Mouse (Mus musculus) adrenal gland, postnatal 10 days (tissue): ENCODE measurements around the gene Nuf2. TPM values are rescaled to one million over a fixed set of nuclear protein-coding genes. Genes with fewer than 3 reads are reported as not detected.

Experiments used
- DNase-seq: peaks from one replicate; pipeline ENCODE4 v3.0.0; 2021; ENCODE audit warnings: mixed read lengths
- total RNA-seq, 2 experiments: library from RNA; stranded (reverse); gene quantifications; 2 replicates each; pipeline ENCODE4 v1.2.3; 2021

Gene Nuf2
- total RNA-seq, 2 experiments from 2014 or later, result 12.4 to 13.4 TPM

DNA sequence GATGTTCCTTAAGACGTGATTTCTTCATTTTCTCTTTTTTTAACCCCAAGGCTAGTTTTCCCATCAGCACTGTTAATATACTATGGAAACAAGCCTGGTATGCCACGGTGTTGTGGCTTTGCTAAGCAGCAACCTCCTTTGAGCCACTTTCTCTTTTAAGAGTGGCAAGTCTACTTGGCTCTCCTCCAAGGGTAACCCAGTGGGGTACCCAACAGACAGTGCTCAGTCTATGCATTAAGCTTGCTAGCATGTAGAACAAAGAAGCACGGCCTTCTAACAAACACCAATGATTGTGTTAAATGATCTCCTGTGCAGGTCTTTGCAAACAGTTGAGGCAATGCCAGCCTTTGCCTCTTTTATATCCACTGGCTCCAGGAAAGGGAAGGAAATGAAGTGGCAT lies 60.1 kb downstream of the Nuf2 start:
- no peak for DNase-seq

DNA sequence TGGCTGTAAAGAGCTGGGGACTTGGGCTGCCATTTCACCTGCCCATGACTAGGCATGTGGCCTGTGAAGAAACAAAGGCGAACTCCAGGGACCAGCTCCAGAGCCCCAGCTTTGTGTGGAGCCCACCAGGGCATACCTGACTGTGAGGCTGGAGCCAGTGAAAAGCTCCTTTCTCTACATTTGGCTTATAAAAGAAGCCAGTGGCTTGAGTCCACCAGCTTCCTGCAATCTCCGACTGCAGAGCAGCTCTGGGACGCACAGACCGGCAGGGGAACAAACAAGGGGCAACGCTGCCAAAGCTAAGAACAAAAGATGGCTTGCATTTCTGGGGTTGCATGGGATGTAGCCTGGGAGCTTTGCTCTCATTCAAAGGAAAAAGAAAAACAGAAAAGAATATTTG lies 63.5 kb downstream of the Nuf2 start:
- DNase-seq, result no peak

DNA sequence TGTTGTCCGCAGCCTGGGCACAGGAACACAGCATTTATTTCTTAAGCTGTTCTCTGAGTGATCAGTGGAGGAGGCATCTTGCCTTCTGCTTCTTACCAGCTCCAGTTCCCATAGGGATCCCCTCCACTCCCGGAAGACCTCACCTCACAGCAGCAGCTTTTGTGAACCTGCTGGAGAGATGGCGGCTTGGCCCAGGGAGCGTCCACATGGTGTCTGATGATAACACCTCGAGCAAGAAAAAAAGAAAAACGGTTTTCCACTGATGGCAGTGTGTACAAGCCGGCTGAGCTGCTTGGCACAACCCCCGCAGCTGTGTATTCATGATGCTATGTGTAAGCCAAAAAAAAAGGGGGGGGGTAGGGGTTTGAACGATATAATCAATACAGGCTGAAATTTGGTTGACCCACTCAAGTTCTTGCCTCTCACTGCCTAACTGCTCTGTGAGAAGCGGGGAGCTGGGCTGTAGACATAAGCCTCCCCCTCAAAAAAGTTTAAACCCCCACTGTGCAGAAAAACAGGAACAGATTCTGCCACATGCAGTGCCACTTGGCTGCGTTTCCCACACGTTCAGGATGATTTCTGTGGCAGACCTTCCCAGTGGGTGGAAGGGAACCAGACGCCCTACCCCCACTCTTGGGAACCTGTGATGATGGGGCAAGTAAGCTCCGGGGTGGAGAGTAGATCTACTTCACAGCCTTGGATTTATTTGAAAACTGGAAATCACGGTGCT lies 68.7 kb downstream of the Nuf2 start:
- no peak for DNase-seq

DNA sequence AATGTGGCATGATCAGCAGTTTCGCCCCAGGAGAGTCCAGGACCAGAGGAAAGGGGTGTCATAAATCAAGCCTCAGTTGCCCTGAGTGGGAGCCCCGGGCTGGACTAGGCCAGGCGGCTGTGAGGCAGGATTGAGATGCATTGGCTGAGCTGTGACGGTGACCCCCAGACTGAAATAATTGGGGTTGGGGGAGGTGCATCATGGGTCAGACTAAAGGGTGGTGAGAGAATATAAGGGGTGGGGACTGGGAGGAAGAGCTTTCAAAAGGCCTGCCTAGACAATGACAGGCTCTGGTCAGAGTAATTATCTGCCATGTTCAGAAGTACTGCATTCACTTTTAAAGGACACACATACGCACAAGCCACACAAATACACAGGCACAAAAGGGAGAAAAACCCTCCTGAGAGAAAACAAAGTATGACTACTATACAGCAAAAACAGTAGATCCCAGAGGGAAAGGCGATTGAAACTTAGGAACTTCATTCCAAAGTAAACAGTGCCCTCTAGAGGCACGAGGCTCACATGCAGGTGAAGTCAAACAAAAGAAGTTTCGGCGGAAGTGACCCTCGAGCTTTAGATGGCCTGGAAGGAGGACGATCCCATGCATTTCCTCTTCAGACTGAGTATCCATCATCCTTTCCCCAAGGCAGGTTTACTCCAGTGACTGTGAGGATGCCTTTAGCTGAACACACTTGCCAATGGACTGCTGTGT lies 72.0 kb downstream of the Nuf2 start:
- DNase-seq, result peak; percentile 72

Other genes starting within 250 kb of the Nuf2 start
- 100 to 1,000 TPM; 137 to 139 TPM for gene Rgs5, start 124.0 kb upstream of the Nuf2 start, total RNA-seq
- 10 to 100 TPM; 32.8 to 38.5 TPM for gene Rgs4, start 216.2 kb upstream of the Nuf2 start, total RNA-seq